In the genomic region with DNA sequence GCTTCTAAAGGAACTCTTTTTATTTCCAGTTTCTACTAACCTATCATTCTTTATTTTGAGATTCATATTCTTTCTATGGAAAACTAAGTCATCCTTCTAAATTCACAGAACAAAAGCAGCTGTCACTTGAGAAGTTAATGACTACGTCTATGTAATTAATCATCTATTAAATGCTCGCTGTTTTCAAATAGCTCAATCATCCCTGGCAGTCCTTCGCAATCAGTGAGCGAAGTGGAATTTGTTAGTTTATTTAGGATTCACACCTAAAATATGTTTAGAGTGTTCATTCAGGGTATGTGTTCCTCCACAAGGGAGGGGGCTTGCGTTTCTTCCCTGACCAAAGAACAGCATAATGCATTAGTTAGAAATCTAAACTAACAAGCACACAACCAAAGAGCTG, we compare ENCODE assay signal across 28 mouse cellular contexts.
"Had no signal": no experiment of that assay in that cellular context is flagged by ENCODE, and none has a peak within 500 bp of the region (broad histone marks: within the 10 kb centered on the region; RNA-seq: fewer than 3 reads in every experiment).

No protein-coding gene starts in this region.

- H3K9ac ChIP-seq: heart, embryonic 12.5 days; hindbrain, embryonic 12.5 days; hindbrain, embryonic 14.5 days; kidney, embryonic 15.5 days; limb, embryonic 12.5 days; liver, embryonic 13.5 days; liver, embryonic 15.5 days; liver, postnatal 0 days had no signal

- H3K27me3 ChIP-seq: heart, embryonic 12.5 days; hindbrain, embryonic 12.5 days; kidney, embryonic 15.5 days; limb, embryonic 12.5 days; liver, embryonic 13.5 days; liver, embryonic 15.5 days had no signal

- H3K4me3 ChIP-seq: gastrocnemius, adult 2 months; heart, embryonic 10.5 days; heart, embryonic 12.5 days; hindbrain, embryonic 12.5 days; kidney, embryonic 15.5 days; layer of hippocampus, adult 2 months; left cerebral cortex, adult 2 months; limb, embryonic 10.5 days; limb, embryonic 12.5 days; liver, embryonic 13.5 days; liver, embryonic 15.5 days had no signal

- DNase-seq: gastrocnemius, adult 2 months; gastrocnemius, postnatal 10 days; gastrocnemius, postnatal 25 days; heart, adult 18-20 months; heart, postnatal 14 days; heart, postnatal 36 days; kidney, adult 11 months; kidney, adult 2 months; kidney, adult 9 months; kidney, postnatal 14 days; kidney, postnatal 4 days; liver; liver, embryonic 13.5 days; liver, postnatal 0 days had no signal

- H3K27ac ChIP-seq: gastrocnemius, adult 2 months; heart, embryonic 10.5 days; hindbrain, embryonic 12.5 days; hindbrain, embryonic 14.5 days; hindbrain, postnatal 0 days; kidney, embryonic 15.5 days; kidney, postnatal 0 days; left cerebral cortex, adult 2 months; limb, embryonic 10.5 days; limb, embryonic 12.5 days; liver, embryonic 13.5 days; liver, embryonic 15.5 days had no signal

- H3K36me3 ChIP-seq: hindbrain, embryonic 12.5 days; liver, embryonic 15.5 days had no signal

- H3K4me1 ChIP-seq: heart, embryonic 10.5 days; kidney, embryonic 15.5 days; liver, embryonic 13.5 days; liver, embryonic 15.5 days had no signal

- H3K9me3 ChIP-seq: heart, embryonic 10.5 days; heart, embryonic 12.5 days; hindbrain, embryonic 12.5 days; kidney, embryonic 15.5 days; limb, embryonic 10.5 days; limb, embryonic 12.5 days; liver, embryonic 13.5 days; liver, embryonic 15.5 days had no signal

- H3K4me2 ChIP-seq: heart, embryonic 12.5 days; hindbrain, embryonic 12.5 days; hindbrain, embryonic 14.5 days; kidney, embryonic 15.5 days; limb, embryonic 12.5 days; liver, embryonic 11.5 days; liver, embryonic 13.5 days; liver, embryonic 15.5 days had no signal

- ATAC-seq: hindbrain, postnatal 0 days; intestine, embryonic 16.5 days; liver, postnatal 0 days had no signal
